Mouse (Mus musculus) MEL (cell line): ENCODE measurements around the gene Tas2r143. TPM values are rescaled to one million over a fixed set of nuclear protein-coding genes. Genes with fewer than 3 reads are reported as not detected.

Experiments
- DNase-seq: peaks from one replicate; pipeline ENCODE4 v3.0.0; 2011; ENCODE audit warnings: low read depth, low spot score
- H3K27ac ChIP-seq: 2 replicates; pipeline ENCODE4 v1.5.1; 2012; ENCODE audit warnings: low read depth, mild to moderate bottlenecking, control low read depth, low read length, moderate library complexity; ENCODE audit not compliant: control insufficient read depth
- H3K27me3 ChIP-seq, 2 experiments: fragments of 150-350 bp in 1 of 2; sonication (generic) in 1 of 2; 2 replicates each; pipeline ENCODE4 v1.6.1; 2012; ENCODE audit warnings: low read length in 2 of 2, mild to moderate bottlenecking in 2 of 2, improper control_type of control experiment in 1 of 2, moderate library complexity in 1 of 2; ENCODE audit not compliant: insufficient read depth in 2 of 2, control insufficient read depth in 1 of 2
- H3K36me3 ChIP-seq, 2 experiments: 2 replicates each; pipeline ENCODE4 v1.6.1; 2012 to 2014; ENCODE audit warnings: low read length in 2 of 2, improper control_type of control experiment in 1 of 2, inconsistent platforms in 1 of 2, mild to moderate bottlenecking in 1 of 2; ENCODE audit not compliant: insufficient read depth in 2 of 2, control insufficient read depth in 1 of 2
- H3K4me1 ChIP-seq, 2 experiments: fragments of 150-350 bp in 1 of 2; sonication (generic) in 1 of 2; 2 replicates each; pipeline ENCODE4 v1.6.1; 2012; ENCODE audit warnings: low read length in 2 of 2, improper control_type of control experiment in 1 of 2, mild to moderate bottlenecking in 1 of 2; ENCODE audit not compliant: insufficient read depth in 2 of 2, control insufficient read depth in 1 of 2
- H3K4me3 ChIP-seq, 2 experiments: fragments of 150-350 bp in 1 of 2; sonication (generic) in 1 of 2; 2 replicates each; pipeline ENCODE4 v1.5.1; 2012; ENCODE audit warnings: low read depth in 2 of 2, low read length in 2 of 2, mild to moderate bottlenecking in 2 of 2, moderate library complexity in 2 of 2, control low read depth in 1 of 2, improper control_type of control experiment in 1 of 2; ENCODE audit not compliant: control insufficient read depth in 1 of 2, insufficient read depth in 1 of 2
- H3K79me2 ChIP-seq: 2 replicates; pipeline ENCODE4 v1.6.1; 2012; ENCODE audit warnings: mild to moderate bottlenecking, low read length, moderate library complexity; ENCODE audit not compliant: control insufficient read depth, poor library complexity, insufficient read depth
- H3K9ac ChIP-seq: 2 replicates; pipeline ENCODE4 v1.6.1; 2012; ENCODE audit warnings: low read depth, mild to moderate bottlenecking, control low read depth, low read length, moderate library complexity; ENCODE audit not compliant: control insufficient read depth, poor library complexity, severe bottlenecking
- H3K9me3 ChIP-seq: fragments of 150-350 bp; sonication (generic); replicated peaks from 2 replicates; pipeline ENCODE4 v1.6.1; 2012; ENCODE audit warnings: mild to moderate bottlenecking, low read length, improper control_type of control experiment, moderate library complexity; ENCODE audit not compliant: insufficient read depth
- BHLHE40 ChIP-seq: IDR thresholded peaks from 2 replicates; pipeline ENCODE4 v1.6.1; 2012; ENCODE audit warnings: low read depth, mild to moderate bottlenecking, inconsistent platforms, low read length, improper control_type of control experiment, borderline replicate concordance
- ELF1 ChIP-seq: IDR thresholded peaks from 2 replicates; pipeline ENCODE4 v1.6.1; 2014; ENCODE audit warnings: low read depth, mild to moderate bottlenecking, inconsistent platforms, low read length, improper control_type of control experiment, moderate library complexity
- ETS1 ChIP-seq: IDR thresholded peaks from 2 replicates; pipeline ENCODE4 v1.6.1; 2012; ENCODE audit warnings: low read depth, mild to moderate bottlenecking, inconsistent platforms, low read length, improper control_type of control experiment, moderate library complexity
- HCFC1 ChIP-seq: IDR thresholded peaks from 2 replicates; pipeline ENCODE4 v1.6.1; 2012; ENCODE audit warnings: low read depth, mild to moderate bottlenecking, inconsistent platforms, low read length, improper control_type of control experiment, moderate library complexity
- MAFK ChIP-seq: IDR thresholded peaks from 2 replicates; pipeline ENCODE4 v1.6.1; 2011; ENCODE audit warnings: low read depth, mild to moderate bottlenecking, low read length, improper control_type of control experiment, borderline replicate concordance
- MAZ ChIP-seq: IDR thresholded peaks from 2 replicates; pipeline ENCODE4 v1.6.1; 2012; ENCODE audit warnings: low read depth, mild to moderate bottlenecking, inconsistent platforms, low read length, improper control_type of control experiment
- MYB ChIP-seq: IDR thresholded peaks from 2 replicates; pipeline ENCODE4 v1.6.1; 2011; ENCODE audit warnings: mild to moderate bottlenecking, low read depth, low read length, improper control_type of control experiment
- POLR2A ChIP-seq, 2 experiments: IDR thresholded peaks; 2 replicates each; pipeline ENCODE4 v1.6.1; 2011 to 2012; ENCODE audit warnings: low read length in 2 of 2, mild to moderate bottlenecking in 2 of 2, control low read depth in 1 of 2, improper control_type of control experiment in 1 of 2, low read depth in 1 of 2, moderate library complexity in 1 of 2; ENCODE audit not compliant: control insufficient read depth in 1 of 2, insufficient read depth in 1 of 2, poor library complexity in 1 of 2
- POLR2AphosphoS2 ChIP-seq: IDR thresholded peaks from 2 replicates; pipeline ENCODE4 v1.6.1; 2011; ENCODE audit warnings: low read length, improper control_type of control experiment
- RAD21 ChIP-seq: IDR thresholded peaks from 2 replicates; pipeline ENCODE4 v1.6.1; 2011; ENCODE audit warnings: mild to moderate bottlenecking, low read depth, low read length, improper control_type of control experiment
- SIN3A ChIP-seq: IDR thresholded peaks from 2 replicates; pipeline ENCODE4 v1.6.1; 2012; ENCODE audit warnings: low read length, improper control_type of control experiment, inconsistent platforms
- USF2 ChIP-seq, 2 experiments: IDR thresholded peaks; 2 replicates each; pipeline ENCODE4 v1.6.1; 2011 to 2012; ENCODE audit warnings: improper control_type of control experiment in 2 of 2, low read length in 2 of 2, borderline replicate concordance in 1 of 2, inconsistent platforms in 1 of 2, low read depth in 1 of 2, mild to moderate bottlenecking in 1 of 2; ENCODE audit not compliant: insufficient read depth in 1 of 2
- ZC3H11A ChIP-seq: IDR thresholded peaks from 2 replicates; pipeline ENCODE4 v1.6.1; 2012; ENCODE audit warnings: low read depth, mild to moderate bottlenecking, inconsistent platforms, low read length, improper control_type of control experiment
- ZKSCAN1 ChIP-seq: IDR thresholded peaks from 2 replicates; pipeline ENCODE4 v1.6.1; 2012; ENCODE audit warnings: low read depth, mild to moderate bottlenecking, inconsistent platforms, low read length, improper control_type of control experiment, moderate library complexity
- ZMIZ1 ChIP-seq: IDR thresholded peaks from 2 replicates; pipeline ENCODE4 v1.6.1; 2012; ENCODE audit warnings: low read depth, mild to moderate bottlenecking, inconsistent platforms, low read length, improper control_type of control experiment, moderate library complexity
- polyA plus RNA-seq, 2 experiments: library from polyadenylated mRNA; stranded (reverse) in 1 of 2; unstranded in 1 of 2; fragments of >175 nt in 1 of 2; fragments of >200 nt in 1 of 2; gene quantifications; 2 replicates each; pipeline versions ENCODE4 v1.2.1 to v1.2.4; 2012; ENCODE audit warnings: low replicate concordance in 2 of 2, low read depth in 1 of 2; ENCODE audit not compliant: insufficient read length in 2 of 2, insufficient read depth in 1 of 2, missing spikeins in 1 of 2
- total RNA-seq: library from RNA; depleted of rRNA; stranded (reverse); fragments of 300-350 nt; gene quantifications from 2 replicates; pipeline ENCODE4 v1.2.3, GENCODE M21; 2012

The Tas2r143 gene
- total and polyA plus RNA-seq, 3 experiments, result not detected

- Histone ChIP-seq H3K79me2 (no peaks in the 10 kb centered on the region), H3K4me3 (no peak overlapping the region), H3K9ac (no peak overlapping the region), H3K27ac (no peak overlapping the region), H3K27me3 (peaks cover 0 to 2% of the 10 kb centered on the region in 2 experiments; a peak in 1 of 4 replicates), H3K9me3 (no peaks in the 10 kb centered on the region), H3K36me3 (peaks cover 0 to 2% of the 10 kb centered on the region in 2 experiments; a peak in 2 of 4 replicates), H3K4me1 (peaks cover 0 to 11% of the 10 kb centered on the region in 2 experiments; a peak in 2 of 4 replicates)
- TF ChIP-seq BHLHE40, result no peak
- no peak for TF ChIP-seq HCFC1
- no peak for TF ChIP-seq MAFK
- TF ChIP-seq SIN3A, result no peak
- no peak for TF ChIP-seq ELF1
- no peak for TF ChIP-seq ZC3H11A
- TF ChIP-seq ETS1, result no peak
- TF ChIP-seq POLR2AphosphoS2, result no peak
- TF ChIP-seq ZKSCAN1, result no peak
- no peak for TF ChIP-seq USF2 (IDR thresholded peaks at IDR 0.05; ENCODE audit: borderline replicate concordance in 1 of 2, insufficient read depth in 1 of 2, low read depth in 1 of 2, low read length in 2 of 2)
- TF ChIP-seq RAD21, result no peak
- DNase-seq, result no peak
These were observed 35.4 kb upstream of the Tas2r143 start for GRCm38 (mm10) chr6:42364607-42365006.

- no peak overlapping the region for H3K4me3 ChIP-seq
- H3K9ac ChIP-seq, result no peak overlapping the region
- no peak for TF ChIP-seq POLR2A (IDR thresholded peaks at IDR 0.05; ENCODE audit: control insufficient read depth in 1 of 2, insufficient read depth in 1 of 2, low read depth in 1 of 2, low read length in 2 of 2, poor library complexity in 1 of 2)
- TF ChIP-seq MAZ, result no peak
- no peak for TF ChIP-seq ZMIZ1
- no peak for TF ChIP-seq MYB
- no peak for TF ChIP-seq POLR2AphosphoS2
- no peak for TF ChIP-seq ETS1
- no peak for TF ChIP-seq USF2 (IDR thresholded peaks at IDR 0.05; ENCODE audit: borderline replicate concordance in 1 of 2, insufficient read depth in 1 of 2, low read depth in 1 of 2, low read length in 2 of 2)
- no peak for TF ChIP-seq ZC3H11A
- no peak overlapping the region for H3K27ac ChIP-seq
- peaks cover 0 to 2% of the 10 kb centered on the region in 2 experiments; a peak in 1 of 4 replicates for H3K36me3 ChIP-seq
- H3K4me1 ChIP-seq, result peaks cover 0 to 11% of the 10 kb centered on the region in 2 experiments; a peak in 2 of 4 replicates
- no peaks in the 10 kb centered on the region for H3K9me3 ChIP-seq
- H3K27me3 ChIP-seq, result peaks cover 0 to 2% of the 10 kb centered on the region in 2 experiments; a peak in 1 of 4 replicates
- H3K79me2 ChIP-seq, result no peaks in the 10 kb centered on the region
- no peak for DNase-seq
These were observed 34.8 kb upstream of the Tas2r143 start for GRCm38 (mm10) chr6:42365215-42365614.
